Mouse (Mus musculus) bone marrow macrophage, adult 2 months (primary cell): ENCODE data around the gene Tmem135.

Source experiments
- CTCF ChIP-seq: IDR thresholded peaks from 2 replicates; pipeline ENCODE4 v1.5.1; 2012; ENCODE audit warnings: low read depth, mild to moderate bottlenecking, low read length, moderate library complexity
- POLR2A ChIP-seq: IDR thresholded peaks from 2 replicates; pipeline ENCODE4 v1.6.1; 2012; ENCODE audit warnings: mild to moderate bottlenecking, low read depth, low read length, borderline replicate concordance

GRCm38 (mm10) chr7:89174430-89174829 lies 229.6 kb downstream of the Tmem135 start:
- no peak for TF ChIP-seq CTCF
- TF ChIP-seq POLR2A, result no peak
